Mouse (Mus musculus) heart, postnatal 36 days (tissue): ENCODE data around the gene Gadl1. TPM values are rescaled to one million over a fixed set of nuclear protein-coding genes. Genes with fewer than 3 reads are reported as not detected.
A peak's percentile ranks its signal among the peaks of the same experiment; 100 is the strongest.

Source experiments
- DNase-seq, 2 experiments: peaks; one replicate each; pipeline ENCODE4 v3.0.0; 2021 to 2022
- intact Hi-C: fragments of 180-260 bp; cut with DNase I; formaldehyde crosslinking; loops from one replicate; pipeline ENCODE4 v1.15.1; 2025
- total RNA-seq, 2 experiments: library from RNA; stranded (reverse); gene quantifications; 2 replicates each; pipeline ENCODE4 v1.2.3; 2021

The Gadl1 gene
- total RNA-seq, 2 experiments from 2014 or later, result not detected

DNA sequence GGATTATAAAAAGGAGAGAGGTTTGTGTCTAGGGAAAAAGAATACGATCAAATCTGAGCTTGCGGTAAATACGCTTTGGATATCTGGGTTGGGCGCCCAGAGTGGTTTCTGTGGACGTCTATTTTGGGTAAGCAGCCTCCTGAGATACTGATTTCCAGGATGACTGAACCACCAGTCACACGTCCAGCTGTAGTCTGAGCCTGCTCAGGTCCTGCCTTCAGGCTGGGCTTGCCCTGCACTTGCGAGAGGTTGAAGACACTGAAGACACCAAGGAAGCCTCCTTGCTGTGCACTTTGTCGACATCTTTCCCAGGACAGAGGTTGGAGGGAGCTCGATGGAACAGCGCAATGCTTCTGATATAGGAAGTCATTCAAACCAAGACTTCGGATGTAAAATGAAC is 25.0 kb downstream of the Gadl1 start:
- intact Hi-C loops, result no loop called here

GRCm38 (mm10) chr9:115936350-115936749 is 27.1 kb downstream of the Gadl1 start:
- DNase-seq, result no peak
- intact Hi-C loops, result no loop called here

More for the DNA sequence above, 25.0 kb downstream of the Gadl1 start:
- no peak for DNase-seq

DNA sequence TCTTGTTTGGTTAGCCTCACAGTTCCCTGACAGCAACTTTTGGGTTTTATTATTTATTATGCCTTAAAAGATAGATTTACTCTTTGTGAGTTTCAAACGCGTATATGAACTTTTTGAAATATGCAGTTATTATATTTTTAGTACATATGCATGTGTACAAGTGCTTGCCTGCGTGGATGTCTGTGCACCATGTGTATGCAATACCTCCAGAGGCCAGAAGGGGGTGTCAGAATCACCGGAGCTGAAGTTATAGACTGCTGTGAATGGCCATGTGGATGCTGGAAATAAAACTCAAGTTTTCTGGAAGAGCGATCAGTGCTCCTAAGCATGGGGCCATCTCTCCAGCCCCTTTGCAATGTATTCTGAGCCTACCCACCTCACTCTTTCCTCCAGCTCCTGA is 28.7 kb downstream of the Gadl1 start:
- intact Hi-C loops, result no loop called here

GRCm38 (mm10) chr9:115939420-115939819 is 30.2 kb downstream of the Gadl1 start:
- intact Hi-C loops, result no loop called here
- DNase-seq, result no peak

More for the DNA sequence above, 28.7 kb downstream of the Gadl1 start:
- DNase-seq, result no peak

DNA sequence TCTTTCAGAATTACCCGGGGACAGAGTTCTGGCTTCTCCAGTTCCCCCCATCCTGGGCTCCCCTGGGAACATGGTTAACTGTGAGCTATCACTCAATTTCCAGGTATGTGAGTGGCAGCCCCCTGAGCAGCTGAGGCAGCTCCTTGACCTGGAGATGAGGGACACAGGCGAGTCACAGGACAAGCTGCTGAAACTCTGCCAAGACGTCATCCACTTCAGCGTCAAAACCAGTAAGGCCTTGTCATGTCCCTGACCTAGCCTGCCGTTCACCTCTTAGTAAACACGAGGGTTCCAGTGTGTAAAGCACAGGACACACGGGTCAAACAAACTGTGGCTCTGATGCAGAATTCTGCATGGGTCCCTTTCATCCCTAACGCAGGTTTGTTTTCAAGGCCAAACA is 31.9 kb downstream of the Gadl1 start:
- no peak for DNase-seq

DNA sequence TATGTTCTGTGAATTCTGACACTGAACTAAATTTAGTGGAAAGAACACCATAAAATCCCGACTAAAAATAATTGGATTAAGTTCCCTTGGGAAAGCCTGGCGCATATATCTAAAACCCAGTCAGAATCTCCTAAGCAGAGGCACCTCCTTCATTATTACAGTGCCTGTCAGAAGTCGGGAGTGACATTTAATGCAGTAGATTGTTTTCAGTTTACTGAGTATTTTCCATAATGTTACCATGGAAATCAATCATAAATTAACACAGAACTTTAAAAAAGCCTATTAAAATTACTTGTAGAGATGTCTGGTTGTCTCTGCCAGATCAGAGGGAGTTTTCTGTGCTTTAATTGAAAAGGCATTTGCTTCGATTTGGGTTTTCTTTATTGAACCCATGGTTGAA is 33.2 kb downstream of the Gadl1 start:
- no peak for DNase-seq
- intact Hi-C loops, result no loop called here

More for the DNA sequence above, 31.9 kb downstream of the Gadl1 start:
- intact Hi-C loops, result no loop called here

- intact Hi-C loops, result no loop called here
- no peak for DNase-seq
These were observed 33.7 kb downstream of the Gadl1 start for GRCm38 (mm10) chr9:115942989-115943388.

GRCm38 (mm10) chr9:115943577-115944320 is 34.5 kb downstream of the Gadl1 start:
- intact Hi-C loops, result no loop called here
- no peak for DNase-seq

DNA sequence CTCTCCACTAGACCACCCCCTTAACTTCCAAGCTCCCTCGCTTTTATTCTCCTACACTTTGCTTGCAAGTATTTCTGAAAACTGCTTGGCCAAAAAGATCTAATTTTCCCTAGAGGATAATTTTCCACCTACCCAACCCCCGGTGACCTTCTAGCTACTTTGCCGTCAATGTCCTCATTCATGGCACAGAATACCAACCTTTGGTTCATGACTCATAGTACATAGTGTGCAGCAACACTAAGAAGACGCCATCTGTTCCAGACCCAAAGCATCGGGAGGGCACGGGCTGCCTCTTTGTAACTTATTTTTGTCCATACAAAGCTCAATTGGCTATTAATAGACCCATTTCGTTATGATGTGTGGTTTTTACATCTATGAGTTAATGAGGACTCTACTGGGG is 55.8 kb downstream of the Gadl1 start:
- no peak for DNase-seq
- intact Hi-C loops, result no loop called here

- no peak for DNase-seq
- intact Hi-C loops, result no loop called here
These were observed 56.9 kb downstream of the Gadl1 start for GRCm38 (mm10) chr9:115966116-115966515.

GRCm38 (mm10) chr9:115966746-115967145 is 57.5 kb downstream of the Gadl1 start:
- intact Hi-C loops, result no loop called here
- no peak for DNase-seq

GRCm38 (mm10) chr9:115967638-115968037 is 58.4 kb downstream of the Gadl1 start:
- intact Hi-C loops, result no loop called here
- DNase-seq, result no peak

- intact Hi-C loops, result no loop called here
These were observed 67.6 kb downstream of the Gadl1 start for GRCm38 (mm10) chr9:115976901-115977300.

DNA sequence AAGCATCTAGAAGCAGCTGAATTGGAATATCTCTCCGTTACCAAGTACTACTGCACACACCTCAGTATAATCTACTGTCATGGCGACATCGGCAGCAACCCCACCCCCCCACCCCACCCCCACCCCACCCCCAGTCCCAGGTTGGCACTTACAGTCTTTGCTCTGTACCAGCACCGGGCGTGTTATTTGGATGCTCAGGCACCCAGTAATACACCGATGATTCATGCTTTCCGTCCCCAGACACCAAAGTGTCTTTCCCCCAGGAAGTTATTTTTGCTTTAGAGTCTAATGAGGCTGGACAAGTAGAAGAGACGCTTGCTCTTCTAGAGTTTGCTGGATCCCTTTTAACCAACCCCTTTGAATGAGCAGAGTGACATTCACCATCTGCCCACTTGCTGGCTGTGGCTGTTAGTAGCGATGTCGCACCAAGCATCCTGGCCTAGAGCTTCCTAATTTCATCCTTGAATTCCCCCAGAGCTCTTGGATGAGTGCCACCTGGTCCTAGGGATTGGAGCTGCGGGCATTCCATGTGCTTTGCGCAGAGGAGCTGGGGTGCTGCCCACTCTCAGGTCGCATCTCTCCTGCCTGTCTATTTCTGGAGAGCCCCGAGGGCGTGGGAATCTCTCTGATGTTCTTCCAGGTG is 68.5 kb downstream of the Gadl1 start:
- DNase-seq, result no peak
- intact Hi-C loops, result no loop called here

More at GRCm38 (mm10) chr9:115976901-115977300, 67.6 kb downstream of the Gadl1 start:
- no peak for DNase-seq

DNA sequence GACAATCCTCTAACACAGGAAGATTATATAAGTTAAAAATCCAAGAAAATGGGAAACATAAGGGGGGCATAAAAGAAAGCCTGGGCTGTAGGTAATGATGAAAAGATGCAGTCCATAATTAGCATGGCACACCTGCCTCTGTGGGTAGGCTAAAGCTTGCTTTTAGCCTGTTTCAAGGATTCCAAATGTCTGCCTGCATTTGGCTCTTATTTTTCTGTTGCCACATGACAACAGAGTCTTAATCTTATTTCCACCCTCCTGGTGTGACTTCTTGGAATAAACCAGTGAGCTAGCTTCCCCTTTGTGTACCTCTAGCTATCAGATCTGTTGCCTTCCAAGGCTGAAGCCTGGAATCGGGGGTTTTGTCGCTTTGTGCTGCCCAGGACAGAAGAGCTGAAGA is 69.2 kb downstream of the Gadl1 start:
- intact Hi-C loops, result no loop called here
- DNase-seq, result no peak

DNA sequence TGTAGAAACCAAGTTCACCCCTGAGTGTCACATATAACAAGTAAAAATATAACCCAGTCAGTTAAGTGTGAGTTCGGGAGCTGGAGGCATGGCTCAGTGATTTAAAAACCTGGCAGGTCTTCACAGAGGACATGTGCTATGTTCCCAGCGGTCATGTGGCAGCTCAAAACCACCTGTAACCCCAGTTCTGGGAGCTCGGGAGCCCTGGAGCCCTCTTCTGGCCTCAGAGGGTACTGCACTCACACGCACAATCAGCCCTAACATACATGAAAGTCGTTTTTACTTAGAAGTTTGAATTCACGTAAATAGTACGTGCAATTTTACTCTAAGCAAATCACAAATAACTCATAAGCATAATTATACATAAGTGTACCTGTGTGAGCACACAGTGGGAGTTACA is 81.4 kb downstream of the Gadl1 start:
- intact Hi-C loops, result no loop called here
- no peak for DNase-seq

GRCm38 (mm10) chr9:115994772-115995171 is 85.5 kb downstream of the Gadl1 start:
- intact Hi-C loops, result no loop called here
- DNase-seq, result peak; percentile 26 to 27

- DNase-seq, result no peak
- intact Hi-C loops, result no loop called here
These were observed 86.8 kb downstream of the Gadl1 start for GRCm38 (mm10) chr9:115995856-115996560.

DNA sequence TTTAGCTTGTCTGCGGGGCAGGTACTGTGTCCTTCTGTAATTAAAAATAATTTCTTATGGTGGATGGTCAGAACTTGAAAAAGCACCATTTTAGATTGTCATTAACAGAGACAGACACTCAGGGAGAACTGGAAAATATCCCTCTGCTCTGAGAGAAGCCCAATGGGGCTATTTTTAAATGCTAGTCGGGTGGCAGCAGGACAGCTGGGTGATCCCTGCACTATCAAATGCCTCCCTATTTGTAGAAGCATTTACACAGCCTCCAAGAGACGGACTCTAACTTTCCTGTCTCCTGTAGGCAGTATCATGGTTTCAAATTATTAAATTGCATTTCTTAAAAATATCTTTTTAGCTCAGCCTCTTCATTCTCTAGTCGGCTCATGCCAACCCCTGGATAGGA is 89.1 kb downstream of the Gadl1 start:
- no peak for DNase-seq
- intact Hi-C loops, result no loop called here

DNA sequence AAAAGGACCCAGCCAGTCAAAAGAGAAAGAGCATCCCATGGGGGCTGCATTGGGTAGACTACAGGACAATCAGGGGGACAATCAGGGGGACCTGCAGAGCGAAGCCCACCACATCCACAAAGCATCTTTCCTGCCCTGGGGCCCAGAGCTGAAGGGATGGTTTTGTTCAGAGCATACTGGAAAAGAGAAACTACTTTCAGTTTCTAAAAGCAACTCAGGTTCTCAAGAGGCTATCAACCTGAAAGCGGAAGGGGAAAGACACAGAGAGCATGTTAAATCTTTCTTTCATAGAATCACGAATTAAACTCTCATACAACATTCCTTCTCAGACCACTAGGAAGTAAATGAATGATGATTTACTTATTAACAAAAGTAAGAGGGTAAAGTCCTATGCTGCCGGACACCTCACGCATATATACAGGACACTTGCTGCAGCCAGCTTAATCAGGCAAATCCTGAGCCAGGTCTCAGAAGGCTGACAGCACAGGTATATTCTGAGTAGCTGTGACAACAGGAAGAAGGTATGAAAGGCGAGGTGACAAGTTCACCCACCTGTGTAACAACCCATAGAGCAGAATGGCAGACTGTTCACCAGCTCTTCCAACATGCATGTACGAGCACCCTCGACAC is 90.2 kb downstream of the Gadl1 start:
- intact Hi-C loops, result no loop called here
- no peak for DNase-seq

GRCm38 (mm10) chr9:116013911-116014310 is 104.7 kb downstream of the Gadl1 start:
- intact Hi-C loops, result no loop called here
- DNase-seq, result no peak
